Mouse (Mus musculus) heart, embryonic 15.5 days (tissue): ENCODE measurements around the gene Btbd16. TPM values are rescaled to one million over a fixed set of nuclear protein-coding genes. Genes with fewer than 3 reads are reported as not detected.
A peak's percentile ranks its signal among the peaks of the same experiment; 100 is the strongest.

Experiments used
- ATAC-seq: fragments of 200-750 bp; cut with Nextera tagmentation; replicated peaks from 2 replicates; pipeline ENCODE4 v1.8.0; 2017; ENCODE audit warnings: low read depth, moderate TSS enrichment; ENCODE audit not compliant: insufficient number of reproducible peaks, insufficient read depth, low FRiP score
- H3K27ac ChIP-seq: fragments of 300-500 bp; sonication (generic); 2 replicates; pipeline ENCODE4 v1.5.1; 2015; ENCODE audit warnings: mild to moderate bottlenecking, inconsistent platforms
- H3K27me3 ChIP-seq: fragments of 300-500 bp; sonication (generic); 2 replicates; pipeline ENCODE4 v1.6.1; 2015; ENCODE audit warnings: inconsistent platforms
- H3K36me3 ChIP-seq: fragments of 300-500 bp; sonication (generic); 2 replicates; pipeline ENCODE4 v1.6.1; 2015; ENCODE audit warnings: mild to moderate bottlenecking, inconsistent platforms
- H3K4me1 ChIP-seq: fragments of 300-500 bp; sonication (generic); replicated peaks from 2 replicates; pipeline ENCODE4 v1.6.1; 2015; ENCODE audit warnings: inconsistent platforms
- H3K4me2 ChIP-seq: fragments of 300-500 bp; sonication (generic); 2 replicates; pipeline ENCODE4 v1.6.1; 2015; ENCODE audit warnings: inconsistent platforms, mild to moderate bottlenecking, moderate library complexity
- H3K4me3 ChIP-seq: fragments of 300-500 bp; sonication (generic); 2 replicates; pipeline ENCODE4 v1.5.1; 2015; ENCODE audit warnings: mild to moderate bottlenecking, inconsistent platforms
- H3K9ac ChIP-seq: fragments of 300-500 bp; sonication (generic); 2 replicates; pipeline ENCODE4 v1.6.1; 2015; ENCODE audit warnings: mild to moderate bottlenecking, inconsistent platforms
- H3K9me3 ChIP-seq: fragments of 300-500 bp; sonication (generic); replicated peaks from 2 replicates; pipeline ENCODE4 v1.6.1; 2016; ENCODE audit warnings: inconsistent platforms
- WGBS: fragments of 180-500 bp; shearing (Covaris S2); methylation state at CpG from one replicate; pipeline ENCODE4 v1.1.7; 2015; ENCODE audit warnings: mixed read lengths; 5-methylcytosine and 5-hydroxymethylcytosine counted together
- polyA plus RNA-seq: library from polyadenylated mRNA; unstranded; fragments of >200 nt; fragmentation: Nextera tagmentation; extraction: Ambion mirVana; gene quantifications from 2 replicates; pipeline ENCODE4 v1.2.1, GENCODE M21; 2015

Btbd16 gene
- 0.09 TPM in 1 of 2 replicates, not detected in the other for polyA plus RNA-seq

GRCm38 (mm10) chr7:130773914-130774630, at the start of gene Btbd16:
Btbd16 (plus strand) TSS chr7:130774069.
- no peak within 1 kb of the TSS for H3K4me2 ChIP-seq
- ATAC-seq, result 0 out of 2 replicates have a peak, but pooled peaks have one; percentile 18
- H3K4me1 ChIP-seq, result peaks cover 12% of the 10 kb centered on the region
- H3K4me3 ChIP-seq, result no peak within 1 kb of the TSS
- 47% methylated on average over 9 of the region's 9 CpGs for WGBS
- H3K9ac ChIP-seq, result no peak within 1 kb of the TSS
- H3K27ac ChIP-seq, result peak within 1 kb of the TSS; percentile 39; the same call in 1 of the 2 replicates
- H3K36me3 ChIP-seq, result no peaks in the 10 kb centered on the region
- no peaks in the 10 kb centered on the region for H3K27me3 ChIP-seq
- H3K9me3 ChIP-seq, result no peaks in the 10 kb centered on the region

GRCm38 (mm10) chr7:130726185-130726584, 47.7 kb upstream of the Btbd16 start:
- H3K9ac ChIP-seq, result no peak overlapping the region
- 51% methylated on average over 3 of the region's 3 CpGs for WGBS
- H3K27me3 ChIP-seq, result no peaks in the 10 kb centered on the region
- H3K27ac ChIP-seq, result peak overlapping the region; percentile 59
- ATAC-seq, result no peak
- no peak overlapping the region for H3K4me3 ChIP-seq
- peaks cover 30% of the 10 kb centered on the region for H3K4me1 ChIP-seq
- no peaks in the 10 kb centered on the region for H3K9me3 ChIP-seq
- H3K4me2 ChIP-seq, result no peak overlapping the region
- H3K36me3 ChIP-seq, result peaks cover 29% of the 10 kb centered on the region

- H3K9me3 ChIP-seq, result no peaks in the 10 kb centered on the region
- peak overlapping the region; percentile 59 for H3K27ac ChIP-seq
- 0 out of 2 replicates have a peak, but pooled peaks have one; percentile 32 for ATAC-seq
- H3K4me1 ChIP-seq, result peaks cover 30% of the 10 kb centered on the region
- WGBS, result 35% methylated on average over 8 of the region's 8 CpGs
- peaks cover 29% of the 10 kb centered on the region for H3K36me3 ChIP-seq
- H3K4me3 ChIP-seq, result no peak overlapping the region
- peak overlapping the region; percentile 15; the same call in 1 of the 2 replicates for H3K4me2 ChIP-seq
- no peaks in the 10 kb centered on the region for H3K27me3 ChIP-seq
- no peak overlapping the region for H3K9ac ChIP-seq
Observed at GRCm38 (mm10) chr7:130726724-130727422, 47.0 kb upstream of the Btbd16 start.

GRCm38 (mm10) chr7:130727560-130727959, 46.3 kb upstream of the Btbd16 start:
- H3K9ac ChIP-seq, result no peak overlapping the region
- H3K4me2 ChIP-seq, result peak overlapping the region; percentile 15; the same call in 1 of the 2 replicates
- H3K36me3 ChIP-seq, result peaks cover 29% of the 10 kb centered on the region

GRCm38 (mm10) chr7:130731792-130732191, 42.1 kb upstream of the Btbd16 start:
- H3K9me3 ChIP-seq, result no peaks in the 10 kb centered on the region
- no peak overlapping the region for H3K4me3 ChIP-seq
- H3K9ac ChIP-seq, result no peak overlapping the region
- H3K27ac ChIP-seq, result no peak overlapping the region
- peaks cover 59% of the 10 kb centered on the region for H3K36me3 ChIP-seq
- 85% methylated on average over 7 of the region's 7 CpGs for WGBS
- peaks cover 12% of the 10 kb centered on the region for H3K4me1 ChIP-seq
- H3K27me3 ChIP-seq, result no peaks in the 10 kb centered on the region
- no peak overlapping the region for H3K4me2 ChIP-seq
- ATAC-seq, result no peak

More at GRCm38 (mm10) chr7:130727560-130727959, 46.3 kb upstream of the Btbd16 start:
- Histone ChIP-seq H3K27me3 (no peaks in the 10 kb centered on the region), H3K4me1 (peaks cover 26% of the 10 kb centered on the region), H3K9me3 (no peaks in the 10 kb centered on the region), H3K4me3 (no peak overlapping the region), H3K27ac (peak overlapping the region; percentile 59)
- 83% methylated on average over 4 of the region's 4 CpGs for WGBS
- no peak for ATAC-seq

GRCm38 (mm10) chr7:130732908-130733307, 41.0 kb upstream of the Btbd16 start:
- Histone ChIP-seq H3K4me3 (no peak overlapping the region), H3K9ac (no peak overlapping the region), H3K27ac (no peak overlapping the region), H3K36me3 (peaks cover 68% of the 10 kb centered on the region), H3K4me2 (no peak overlapping the region), H3K27me3 (no peaks in the 10 kb centered on the region), H3K9me3 (no peaks in the 10 kb centered on the region), H3K4me1 (peaks cover 5% of the 10 kb centered on the region; the same call in 1 of the 2 replicates)
- WGBS, result 83% methylated on average over 6 of the region's 6 CpGs
- no peak for ATAC-seq

GRCm38 (mm10) chr7:130733423-130733822, 40.4 kb upstream of the Btbd16 start:
- Histone ChIP-seq H3K4me1 (peaks cover 5% of the 10 kb centered on the region), H3K27ac (no peak overlapping the region), H3K27me3 (no peaks in the 10 kb centered on the region), H3K9ac (no peak overlapping the region), H3K36me3 (peaks cover 73% of the 10 kb centered on the region), H3K4me3 (no peak overlapping the region), H3K4me2 (no peak overlapping the region), H3K9me3 (no peaks in the 10 kb centered on the region)
- 95% methylated on average over 8 of the region's 8 CpGs for WGBS
- ATAC-seq, result no peak

GRCm38 (mm10) chr7:130734195-130734787, 39.6 kb upstream of the Btbd16 start:
- H3K9me3 ChIP-seq, result no peaks in the 10 kb centered on the region
- peaks cover 73% of the 10 kb centered on the region for H3K36me3 ChIP-seq
- WGBS, result 84% methylated on average over 2 of the region's 2 CpGs
- H3K4me3 ChIP-seq, result no peak overlapping the region
- H3K27ac ChIP-seq, result no peak overlapping the region
- H3K4me1 ChIP-seq, result no peaks in the 10 kb centered on the region; the same call in none of the 2 replicates
- ATAC-seq, result no peak
- H3K27me3 ChIP-seq, result no peaks in the 10 kb centered on the region
- H3K4me2 ChIP-seq, result no peak overlapping the region
- H3K9ac ChIP-seq, result no peak overlapping the region

GRCm38 (mm10) chr7:130741099-130741498, 32.8 kb upstream of the Btbd16 start:
- no peak for ATAC-seq
- no peak overlapping the region for H3K27ac ChIP-seq
- H3K4me1 ChIP-seq, result peaks cover 8% of the 10 kb centered on the region
- H3K9ac ChIP-seq, result no peak overlapping the region
- no peak overlapping the region for H3K4me3 ChIP-seq
- no peaks in the 10 kb centered on the region for H3K9me3 ChIP-seq
- H3K27me3 ChIP-seq, result no peaks in the 10 kb centered on the region
- H3K36me3 ChIP-seq, result peaks cover 96% of the 10 kb centered on the region
- no peak overlapping the region for H3K4me2 ChIP-seq
- 81% methylated on average over 4 of the region's 4 CpGs for WGBS

GRCm38 (mm10) chr7:130743239-130744025, 30.4 kb upstream of the Btbd16 start:
- ATAC-seq, result no peak
- Histone ChIP-seq H3K36me3 (peaks cover 78% of the 10 kb centered on the region), H3K27me3 (no peaks in the 10 kb centered on the region), H3K9me3 (no peaks in the 10 kb centered on the region), H3K27ac (no peak overlapping the region), H3K4me2 (no peak overlapping the region), H3K4me3 (no peak overlapping the region), H3K4me1 (peaks cover 8% of the 10 kb centered on the region), H3K9ac (no peak overlapping the region)
- 69% methylated on average over 9 of the region's 9 CpGs for WGBS

- Histone ChIP-seq H3K4me3 (no peak overlapping the region), H3K9ac (no peak overlapping the region), H3K4me2 (no peak overlapping the region), H3K36me3 (peaks cover 37% of the 10 kb centered on the region), H3K27me3 (no peaks in the 10 kb centered on the region), H3K4me1 (peaks cover 13% of the 10 kb centered on the region), H3K9me3 (no peaks in the 10 kb centered on the region), H3K27ac (no peak overlapping the region)
- WGBS, result 83% methylated on average over 4 of the region's 4 CpGs
- ATAC-seq, result no peak
Observed at GRCm38 (mm10) chr7:130749165-130749564, 24.7 kb upstream of the Btbd16 start.
